Mouse (Mus musculus) cerebellum, adult 2 months (tissue): Measurements from ENCODE around the gene Fam3c.

Source experiments
- CTCF ChIP-seq: fragments of 200-500 bp; IDR thresholded peaks from 2 replicates; pipeline ENCODE4 v1.5.1; 2011; ENCODE audit warnings: low read depth, mild to moderate bottlenecking, control low read depth, low read length, moderate library complexity, borderline replicate concordance; ENCODE audit not compliant: insufficient read depth
- POLR2A ChIP-seq: fragments of 200-500 bp; IDR thresholded peaks from 2 replicates; pipeline ENCODE4 v1.6.1; 2011; ENCODE audit warnings: low read length, control low read depth, borderline replicate concordance; ENCODE audit not compliant: insufficient read depth

- TF ChIP-seq POLR2A (no peak), CTCF (no peak)
Observed at GRCm38 (mm10) chr6:22289461-22290021, 66.5 kb downstream of the Fam3c start.
